Mouse (Mus musculus): ENCODE measurements at regions not wholly inside any gene's neighbourhood (a gene's known extent, or its start where the extent isn't known, plus 50 kb on each side); places are given as distances from the start of the nearest gene placed in this dataset.

GRCm38 (mm10) chr2:46283929-46284598, 1166.9 kb upstream of the Zeb2 start:
- Histone ChIP-seq H3K4me3 (replicated peaks; ENCODE audit: low read length) (no peak overlapping the region), H3K4me1 (ENCODE audit: control insufficient read depth, insufficient read depth, low read length) (no peaks in the 10 kb centered on the region), H3K4me2 (replicated peaks; ENCODE audit: low read depth, low read length, severe bottlenecking) (no peak overlapping the region), H3K36me3 (ENCODE audit: control insufficient read depth, insufficient read depth, low read length) (no peaks in the 10 kb centered on the region), H3K27me3 (ENCODE audit: control insufficient read depth, insufficient read depth, low read length) (no peaks in the 10 kb centered on the region), H3K9me3 (ENCODE audit: control insufficient read depth, low read length) (no peaks in the 10 kb centered on the region), H3K27ac (replicated peaks; ENCODE audit: low read depth, low read length) (no peak overlapping the region), H3K9ac (ENCODE audit: low read depth, low read length, severe bottlenecking) (no peak overlapping the region)
- no peak for ATAC-seq (ENCODE audit: low FRiP score, low read depth)
- WGBS: 82% methylated on average over 5 of the region's 5 CpGs
- TF ChIP-seq POLR2A (IDR thresholded peaks at IDR 0.05; ENCODE audit: borderline replicate concordance, extremely low read depth, insufficient read depth, insufficient read length): no peak
- no peak for DNase-seq (ENCODE audit: low spot score)

DNA sequence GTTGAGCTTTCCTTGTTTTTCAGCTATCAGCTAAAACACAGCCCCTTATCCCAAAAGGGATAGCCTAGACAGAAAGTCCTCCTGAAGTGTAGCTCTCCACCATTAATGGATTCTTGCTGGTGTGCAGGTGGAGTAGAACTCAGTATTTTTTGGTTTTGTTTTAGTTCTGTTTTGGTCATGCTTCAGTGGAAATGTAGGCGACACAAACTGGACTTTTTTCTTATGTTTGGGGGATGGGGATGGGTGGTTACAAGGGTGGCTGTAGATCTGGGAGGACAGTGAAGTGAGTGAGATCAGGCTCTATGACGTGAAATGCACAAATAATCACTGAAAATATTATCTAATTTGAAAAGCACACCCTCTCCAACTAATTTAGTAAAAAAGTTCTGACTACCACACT, 1163.6 kb upstream of the Zeb2 start:
- TF ChIP-seq POLR2A (IDR thresholded peaks at IDR 0.05; ENCODE audit: borderline replicate concordance, extremely low read depth, insufficient read depth, insufficient read length): no peak
- no peak overlapping the region for H3K27ac ChIP-seq (replicated peaks; ENCODE audit: low read depth, low read length)
- no peaks in the 10 kb centered on the region for H3K27me3 ChIP-seq (ENCODE audit: control insufficient read depth, insufficient read depth, low read length)
- H3K9me3 ChIP-seq (ENCODE audit: control insufficient read depth, low read length): no peaks in the 10 kb centered on the region
- no peaks in the 10 kb centered on the region for H3K36me3 ChIP-seq (ENCODE audit: control insufficient read depth, insufficient read depth, low read length)
- DNase-seq (ENCODE audit: low spot score) (no peak), ATAC-seq (ENCODE audit: low FRiP score, low read depth) (no peak)
- H3K9ac ChIP-seq (ENCODE audit: low read depth, low read length, severe bottlenecking): no peak overlapping the region
- H3K4me3 ChIP-seq (replicated peaks; ENCODE audit: low read length): no peak overlapping the region
- H3K4me2 ChIP-seq (replicated peaks; ENCODE audit: low read depth, low read length, severe bottlenecking): no peak overlapping the region
- no peaks in the 10 kb centered on the region for H3K4me1 ChIP-seq (ENCODE audit: control insufficient read depth, insufficient read depth, low read length)
- 70% methylated on average over 2 of the region's 2 CpGs for WGBS

- Histone ChIP-seq H3K9me3 (ENCODE audit: control insufficient read depth, low read length) (no peaks in the 10 kb centered on the region), H3K4me3 (replicated peaks; ENCODE audit: low read length) (no peak overlapping the region), H3K4me2 (replicated peaks; ENCODE audit: low read depth, low read length, severe bottlenecking) (no peak overlapping the region), H3K27me3 (ENCODE audit: control insufficient read depth, insufficient read depth, low read length) (no peaks in the 10 kb centered on the region), H3K36me3 (ENCODE audit: control insufficient read depth, insufficient read depth, low read length) (no peaks in the 10 kb centered on the region), H3K9ac (ENCODE audit: low read depth, low read length, severe bottlenecking) (no peak overlapping the region), H3K27ac (replicated peaks; ENCODE audit: low read depth, low read length) (no peak overlapping the region), H3K4me1 (ENCODE audit: control insufficient read depth, insufficient read depth, low read length) (no peaks in the 10 kb centered on the region)
- no peak for TF ChIP-seq POLR2A (IDR thresholded peaks at IDR 0.05; ENCODE audit: borderline replicate concordance, extremely low read depth, insufficient read depth, insufficient read length)
- ATAC-seq (ENCODE audit: low FRiP score, low read depth) (no peak), DNase-seq (ENCODE audit: low spot score) (no peak)
- WGBS: 89% methylated on average over 1 of the region's 1 CpGs
Measured at GRCm38 (mm10) chr2:46261618-46262017, 1144.4 kb upstream of the Zeb2 start.

GRCm38 (mm10) chr2:46251562-46251961, 1134.4 kb upstream of the Zeb2 start:
- H3K4me3 ChIP-seq (replicated peaks; ENCODE audit: low read length): no peak overlapping the region
- H3K4me1 ChIP-seq (ENCODE audit: control insufficient read depth, insufficient read depth, low read length): no peaks in the 10 kb centered on the region
- TF ChIP-seq POLR2A (IDR thresholded peaks at IDR 0.05; ENCODE audit: borderline replicate concordance, extremely low read depth, insufficient read depth, insufficient read length): no peak
- no peaks in the 10 kb centered on the region for H3K27me3 ChIP-seq (ENCODE audit: control insufficient read depth, insufficient read depth, low read length)
- H3K9ac ChIP-seq (ENCODE audit: low read depth, low read length, severe bottlenecking): no peak overlapping the region
- no peak overlapping the region for H3K27ac ChIP-seq (replicated peaks; ENCODE audit: low read depth, low read length)
- ATAC-seq (ENCODE audit: low FRiP score, low read depth) (no peak), DNase-seq (ENCODE audit: low spot score) (no peak)
- H3K36me3 ChIP-seq (ENCODE audit: control insufficient read depth, insufficient read depth, low read length): no peaks in the 10 kb centered on the region
- no peaks in the 10 kb centered on the region for H3K9me3 ChIP-seq (ENCODE audit: control insufficient read depth, low read length)
- no peak overlapping the region for H3K4me2 ChIP-seq (replicated peaks; ENCODE audit: low read depth, low read length, severe bottlenecking)
- WGBS: 91% methylated on average over 7 of the region's 7 CpGs

DNA sequence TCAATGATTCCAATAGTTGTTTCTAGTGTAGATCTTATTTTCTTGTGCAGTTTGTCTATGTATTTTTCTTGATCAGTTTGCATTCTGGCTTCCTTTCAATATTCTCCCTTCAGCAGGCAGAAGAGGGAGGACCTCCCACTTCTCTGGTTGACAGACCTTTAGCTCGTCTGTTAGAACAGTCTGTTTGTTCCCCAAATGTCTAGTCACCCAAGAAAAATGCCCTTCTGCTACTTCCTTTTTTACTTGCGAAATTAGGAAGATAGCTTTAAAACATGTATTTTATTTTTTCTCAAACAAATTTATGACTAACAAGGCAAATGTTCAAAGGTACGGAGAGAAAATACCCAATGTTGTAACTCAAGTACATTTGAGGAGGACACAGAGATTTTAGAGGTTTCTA, 1128.5 kb upstream of the Zeb2 start:
- H3K4me1 ChIP-seq (ENCODE audit: control insufficient read depth, insufficient read depth, low read length): no peaks in the 10 kb centered on the region
- no peak for DNase-seq (ENCODE audit: low spot score)
- WGBS: 66% methylated on average over 3 of the region's 3 CpGs

More for the DNA sequence above, 1128.5 kb upstream of the Zeb2 start:
- Histone ChIP-seq H3K27ac (replicated peaks; ENCODE audit: low read depth, low read length) (no peak overlapping the region), H3K36me3 (ENCODE audit: control insufficient read depth, insufficient read depth, low read length) (no peaks in the 10 kb centered on the region), H3K9ac (ENCODE audit: low read depth, low read length, severe bottlenecking) (no peak overlapping the region), H3K4me2 (replicated peaks; ENCODE audit: low read depth, low read length, severe bottlenecking) (no peak overlapping the region), H3K27me3 (ENCODE audit: control insufficient read depth, insufficient read depth, low read length) (no peaks in the 10 kb centered on the region), H3K9me3 (ENCODE audit: control insufficient read depth, low read length) (no peaks in the 10 kb centered on the region), H3K4me3 (replicated peaks; ENCODE audit: low read length) (no peak overlapping the region)
- TF ChIP-seq POLR2A (IDR thresholded peaks at IDR 0.05; ENCODE audit: borderline replicate concordance, extremely low read depth, insufficient read depth, insufficient read length): no peak
- ATAC-seq (ENCODE audit: low FRiP score, low read depth): no peak

Measured in limb, embryonic 14.5 days (tissue).